8 mouse cellular contexts compared by ENCODE assay signal in the genomic region with DNA sequence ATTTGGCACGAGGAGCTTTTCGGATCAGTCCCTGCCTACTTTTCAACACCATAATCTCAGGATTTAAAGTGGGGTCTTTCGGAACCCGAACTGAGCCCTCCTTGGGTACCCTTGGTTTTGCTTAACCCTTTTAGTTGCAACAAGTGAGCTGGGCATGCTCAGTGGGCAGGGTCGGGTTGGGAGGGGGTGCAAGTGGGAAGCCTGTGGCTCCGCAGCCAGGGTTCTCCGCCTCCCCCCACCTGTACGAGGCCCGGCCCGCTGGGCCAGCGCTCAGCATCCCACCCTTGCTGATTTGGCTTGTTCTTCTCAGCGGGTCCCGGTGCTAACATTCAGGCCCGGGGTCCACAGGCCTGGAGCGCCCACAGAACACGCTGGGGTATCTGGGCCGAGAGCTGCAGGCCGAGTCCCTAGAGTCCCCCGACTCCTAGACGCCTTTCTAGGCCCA. TPM values are rescaled to one million over a fixed set of nuclear protein-coding genes. Genes with fewer than 3 reads are reported as not detected.
A peak's percentile ranks its signal among the peaks of the same experiment; 100 is the strongest.
DNase-seq lines count a peak whose midpoint lies in the region; ATAC-seq and TF ChIP-seq lines count a peak whose summit lies in the region.

Gpd2 (plus strand) TSS at position 161 of the 445 bp plus-strand sequence.

- H3K9ac ChIP-seq in intestine, embryonic 15.5 days: peak within 1 kb of the TSS; percentile 81

- peak within 1 kb of the TSS; percentile 91 for H3K27ac ChIP-seq in intestine, embryonic 15.5 days
- H3K27ac ChIP-seq in macrophage: peak within 1 kb of the TSS; percentile 68

- peak within 1 kb of the TSS; percentile 93 for H3K4me2 ChIP-seq in intestine, embryonic 15.5 days (replicated peaks)

- H3K4me1 ChIP-seq in intestine, embryonic 15.5 days (replicated peaks): peaks cover 7% of the 10 kb centered on the region; the same call in 1 of the 2 replicates

- ATAC-seq in intestine, embryonic 15.5 days: peak; percentile 31; the same call in 1 of the 2 replicates

- peak; percentile 66 for DNase-seq in retina, embryonic 14.5 days (ENCODE audit: low spot score)
- DNase-seq in retina, postnatal 1 day: no peak
- peak; percentile 68 for DNase-seq in brain, embryonic 14.5 days (ENCODE audit: low read depth)
- no peak for DNase-seq in gastrocnemius, postnatal 14 days
- DNase-seq in T-cell, adult 2 months (ENCODE audit: low spot score): no peak
- no peak for DNase-seq in spleen, postnatal 36 days (ENCODE audit: low spot score in 2 of 2)

- H3K27me3 ChIP-seq in intestine, embryonic 15.5 days (replicated peaks): no peaks in the 10 kb centered on the region

- no peak for TF ChIP-seq POLR2A in brain, embryonic 14.5 days (IDR thresholded peaks at IDR 0.05; ENCODE audit: borderline replicate concordance, extremely low read depth, insufficient read depth, insufficient read length, poor library complexity, severe bottlenecking)

- TF ChIP-seq CTCF in brain, embryonic 14.5 days (IDR thresholded peaks at IDR 0.05; ENCODE audit: borderline replicate concordance, extremely low read depth, insufficient read depth, insufficient read length): no peak

- peak within 1 kb of the TSS; percentile 72 for H3K4me3 ChIP-seq in intestine, embryonic 15.5 days (replicated peaks)
- H3K4me3 ChIP-seq in macrophage (ENCODE audit: inconsistent target): peak within 1 kb of the TSS; percentile 82

- intact Hi-C loops in gastrocnemius, postnatal 14 days (cut with DNase I; ENCODE audit: low total_unique reads): no loop called here

- peaks cover 36% of the 10 kb centered on the region; the same call in 1 of the 2 replicates for H3K79me2 ChIP-seq in macrophage (ENCODE audit: inconsistent target)

- no peaks in the 10 kb centered on the region for H3K9me3 ChIP-seq in intestine, embryonic 15.5 days

- H3K36me3 ChIP-seq in intestine, embryonic 15.5 days: no peaks in the 10 kb centered on the region
- H3K36me3 ChIP-seq in macrophage (ENCODE audit: inconsistent target): no peaks in the 10 kb centered on the region

- 7% methylated on average over 20 of the region's 20 CpGs for WGBS in intestine, embryonic 15.5 days
- WGBS in macrophage (ENCODE audit: missing documents): 12% methylated on average over 20 of the region's 20 CpGs

RNA-seq across cellular contexts. Expression of gene Gpd2, which starts in this region (rescaled TPM):
- polyA plus RNA-seq in brain, embryonic 14.5 days (2012; rRNA removed): 7.2 and 10.7 TPM in 2 replicates
- total RNA-seq in gastrocnemius, postnatal 14 days (2021): 100 to 1,000 TPM; 158 to 167 TPM
- polyA plus RNA-seq in intestine, embryonic 15.5 days (2015; fragmentation: Nextera tagmentation; extraction: Ambion mirVana): 21.0 and 22.2 TPM in 2 replicates
- total RNA-seq in macrophage (2018; cell fraction: chromatin; rRNA removed): 100 to 1,000 TPM in 5 of 26 experiments, 10 to 100 TPM in 21; 19.6 to 228 (median 57.5) TPM
- 10 to 100 TPM; 14.9 to 51.6 (median 29.2) TPM for total RNA-seq in macrophage (2018; cell fraction: cytosol; rRNA removed)
- 100 to 1,000 TPM in 3 of 26 experiments, 10 to 100 TPM in 23; 14.4 to 252 (median 38.4) TPM for total RNA-seq in macrophage (2018; cell fraction: nucleus; rRNA removed)
- 10.2 to 13.1 TPM (median 12.5 TPM) in 3 replicates for polyA plus RNA-seq in macrophage (2018)

Comparison
In these comparisons a context has a peak if more than half of its experiments do, and no peak if none do; other contexts are left out.
1. DNase-seq: peak in retina, embryonic 14.5 days (single experiment) and brain, embryonic 14.5 days (single experiment); none in retina, postnatal 1 day (single experiment), gastrocnemius, postnatal 14 days (single experiment), T-cell, adult 2 months (single experiment) and spleen, postnatal 36 days (0 of 2).